Mouse (Mus musculus) CH12F3 (cell line): ENCODE data around the gene Kif6.

ENCODE experiments used
- in situ Hi-C: fragments of 300-500 bp; cut with MboI; formaldehyde crosslinking; loops from 2 replicates; pipeline ENCODE4 v1.14.3; 2020; ENCODE audit warnings: low sequenced_read_pairs

Gene Kif6

DNA sequence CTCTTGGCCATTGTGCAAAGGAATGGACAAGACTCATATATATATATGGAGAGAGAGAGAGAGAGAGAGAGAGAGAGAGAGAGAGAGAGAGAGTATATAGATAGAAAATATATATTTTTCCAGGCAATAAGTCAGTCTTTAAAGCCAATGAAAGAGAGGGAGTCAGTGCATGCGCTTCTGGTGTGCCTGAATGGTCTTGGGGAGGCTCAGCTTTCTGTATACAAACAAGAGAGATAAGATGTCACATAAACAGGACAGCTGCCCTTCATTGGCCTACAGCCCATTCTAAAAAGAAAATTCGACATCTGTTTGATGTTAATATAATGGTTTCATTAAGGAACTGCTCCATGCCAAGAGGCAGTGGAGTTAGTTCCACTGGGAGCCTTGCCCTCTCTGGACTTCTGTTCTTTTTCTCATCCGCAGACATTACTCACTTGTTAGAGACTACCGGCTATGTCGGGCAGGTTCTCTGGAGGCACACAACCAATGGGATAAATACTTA, 219.2 kb downstream of the Kif6 start:
- in situ Hi-C loops, result no loop called here

DNA sequence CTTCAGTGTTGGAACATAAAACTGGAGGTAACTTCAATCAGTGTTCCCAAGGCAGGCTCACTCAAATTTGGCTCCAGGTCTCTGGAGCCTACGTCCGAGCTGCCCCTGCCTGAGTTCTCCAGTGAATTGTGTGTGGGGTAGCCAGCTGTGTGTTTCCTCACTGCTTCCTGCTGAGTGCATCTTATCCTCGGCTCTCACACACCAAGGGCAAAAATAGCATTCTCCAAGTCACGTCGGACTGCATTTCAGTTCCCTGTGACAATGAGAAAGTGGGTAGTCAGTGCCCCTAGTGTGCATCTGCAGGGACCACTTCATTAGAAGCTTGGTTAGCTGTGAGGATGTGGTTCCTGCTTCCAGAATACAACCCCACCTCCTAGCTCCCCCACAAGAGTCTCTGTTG, 222.5 kb downstream of the Kif6 start:
- in situ Hi-C loops, result no loop called here

GRCm38 (mm10) chr17:49839243-49839642, 224.3 kb downstream of the Kif6 start:
- in situ Hi-C loops, result no loop called here

DNA sequence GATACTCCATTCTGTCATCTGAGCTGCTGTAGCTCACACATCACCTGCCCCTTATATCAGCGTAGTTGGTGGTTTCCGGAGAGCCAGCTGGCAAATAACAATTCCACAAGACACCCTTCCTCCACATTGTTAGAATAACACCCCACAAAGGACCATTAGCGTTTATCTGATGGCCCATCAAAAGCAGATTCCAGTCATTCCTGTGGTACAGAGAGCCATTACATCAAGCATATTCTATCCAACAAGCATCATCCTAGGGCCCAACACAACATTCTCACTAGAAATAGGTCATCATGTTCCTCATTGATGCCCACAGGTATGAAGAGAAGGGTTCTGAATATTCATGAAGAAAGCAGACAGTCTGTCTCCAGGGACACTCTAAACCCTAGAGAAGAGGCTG, 236.3 kb downstream of the Kif6 start:
- in situ Hi-C loops, result no loop called here

DNA sequence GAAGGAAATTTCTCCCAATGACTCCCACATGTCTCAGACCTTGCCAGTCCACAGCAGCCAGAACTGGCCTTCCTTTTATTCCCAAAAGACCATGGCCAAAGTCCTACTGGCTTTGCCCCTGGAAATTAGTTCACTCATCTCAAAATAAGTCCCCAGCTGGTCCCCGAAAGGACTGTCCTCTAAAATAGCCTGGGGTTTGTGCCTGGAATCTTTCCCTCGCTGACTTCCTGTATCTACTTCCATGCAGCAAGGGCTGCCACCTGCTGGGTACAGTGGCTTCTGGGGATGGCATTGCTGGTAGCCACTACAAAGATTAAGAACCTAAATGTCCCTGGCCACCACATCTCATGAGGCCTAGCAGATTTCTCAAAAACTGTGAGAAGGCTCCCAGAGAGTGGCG, 237.2 kb downstream of the Kif6 start:
- in situ Hi-C loops, result no loop called here

- in situ Hi-C loops, result no loop called here
Observed at GRCm38 (mm10) chr17:49855785-49856184, 240.8 kb downstream of the Kif6 start.

GRCm38 (mm10) chr17:49860057-49860816, 245.3 kb downstream of the Kif6 start:
- in situ Hi-C loops, result no loop called here

- in situ Hi-C loops, result no loop called here
Observed at GRCm38 (mm10) chr17:49863597-49863996, 248.7 kb downstream of the Kif6 start.

GRCm38 (mm10) chr17:49865604-49866003, 250.7 kb downstream of the Kif6 start:
- in situ Hi-C loops, result no loop called here

- in situ Hi-C loops, result no loop called here
Observed at GRCm38 (mm10) chr17:49866653-49867215, 251.8 kb downstream of the Kif6 start.

DNA sequence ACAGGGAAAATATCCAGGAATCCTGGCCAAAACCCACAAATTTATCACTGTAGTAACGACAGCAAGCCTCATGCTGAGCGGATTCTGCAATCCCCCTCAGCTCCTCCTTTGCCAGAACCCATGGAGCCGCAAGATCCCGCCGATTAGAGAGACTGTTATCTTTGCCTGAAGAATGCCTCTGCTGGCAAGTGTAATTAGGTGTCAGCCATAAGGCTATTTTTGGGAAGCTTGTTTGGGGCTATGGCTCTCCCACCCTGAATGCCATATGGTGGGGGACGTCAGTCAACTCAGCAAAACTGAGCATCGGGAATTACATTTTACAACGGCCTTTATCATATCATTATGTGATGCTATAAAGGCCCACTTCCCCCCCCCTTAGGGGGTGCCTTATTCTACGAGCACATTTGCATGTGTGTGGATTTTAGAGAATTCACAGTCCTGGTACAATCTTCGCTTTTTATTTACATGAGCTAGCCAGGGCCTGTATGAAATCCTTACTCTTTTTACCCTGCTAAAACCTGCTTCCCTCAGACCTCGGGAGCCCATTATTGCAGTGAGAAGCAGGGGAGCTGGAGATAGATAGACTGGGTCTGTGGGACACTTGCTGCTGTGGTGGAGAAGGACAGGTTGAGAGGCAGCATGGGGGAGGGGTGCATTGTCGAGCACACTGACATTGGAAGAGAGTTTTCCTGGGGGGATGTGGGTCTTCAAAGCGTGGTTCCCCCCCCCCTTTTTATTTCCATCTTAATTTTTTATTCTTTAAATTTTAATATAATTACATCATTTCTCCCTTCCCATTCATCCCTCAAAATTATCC, 252.6 kb downstream of the Kif6 start:
- in situ Hi-C loops, result no loop called here

GRCm38 (mm10) chr17:49869246-49869645, 254.3 kb downstream of the Kif6 start:
- in situ Hi-C loops, result no loop called here

- in situ Hi-C loops, result no loop called here
Observed at GRCm38 (mm10) chr17:49872305-49872704, 257.4 kb downstream of the Kif6 start.

DNA sequence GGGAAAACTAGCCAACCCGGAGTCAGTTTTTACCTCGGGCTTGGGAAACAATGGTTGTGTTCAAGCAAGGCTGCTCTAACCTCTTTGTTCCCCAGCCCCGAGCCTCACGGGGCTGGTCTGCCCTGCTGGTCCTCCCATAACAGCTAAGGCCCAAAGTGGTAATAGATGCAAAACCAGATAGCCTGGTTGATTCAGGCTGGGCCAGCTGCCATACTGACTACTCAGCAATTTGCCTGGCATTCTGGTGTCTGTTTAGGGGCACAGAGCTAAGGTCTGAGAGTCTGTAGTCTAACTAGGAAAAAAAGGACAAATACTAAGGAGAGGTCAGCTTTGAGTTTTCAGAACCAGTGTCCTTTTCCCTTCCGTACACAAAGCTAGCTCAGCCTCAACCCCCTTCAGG, 259.8 kb downstream of the Kif6 start:
- in situ Hi-C loops, result loop anchor here (25.0 kb wide), 1 partner anchor 387 kb away; no protein-coding TSS in a partner anchor

DNA sequence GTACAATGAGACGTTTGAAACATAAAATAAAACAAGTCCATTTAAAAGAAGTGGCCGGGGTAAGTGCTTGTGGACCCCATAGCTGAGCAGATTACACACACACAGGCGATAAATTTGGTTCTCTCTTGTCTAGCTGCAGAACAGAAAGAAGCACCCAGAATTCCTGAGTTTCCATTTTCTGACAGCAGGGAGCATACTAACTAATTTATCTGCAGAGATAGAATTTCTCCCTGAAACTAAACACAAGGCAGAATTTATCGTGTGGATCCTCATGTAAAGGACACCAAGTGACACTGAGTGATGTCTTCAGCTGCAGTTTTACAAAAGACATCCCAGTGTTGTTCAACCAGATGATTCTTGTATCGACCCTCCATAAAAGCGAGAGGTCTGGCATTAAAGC, 260.5 kb downstream of the Kif6 start:
- in situ Hi-C loops, result loop anchor here (25.0 kb wide), 1 partner anchor 388 kb away; no protein-coding TSS in a partner anchor

DNA sequence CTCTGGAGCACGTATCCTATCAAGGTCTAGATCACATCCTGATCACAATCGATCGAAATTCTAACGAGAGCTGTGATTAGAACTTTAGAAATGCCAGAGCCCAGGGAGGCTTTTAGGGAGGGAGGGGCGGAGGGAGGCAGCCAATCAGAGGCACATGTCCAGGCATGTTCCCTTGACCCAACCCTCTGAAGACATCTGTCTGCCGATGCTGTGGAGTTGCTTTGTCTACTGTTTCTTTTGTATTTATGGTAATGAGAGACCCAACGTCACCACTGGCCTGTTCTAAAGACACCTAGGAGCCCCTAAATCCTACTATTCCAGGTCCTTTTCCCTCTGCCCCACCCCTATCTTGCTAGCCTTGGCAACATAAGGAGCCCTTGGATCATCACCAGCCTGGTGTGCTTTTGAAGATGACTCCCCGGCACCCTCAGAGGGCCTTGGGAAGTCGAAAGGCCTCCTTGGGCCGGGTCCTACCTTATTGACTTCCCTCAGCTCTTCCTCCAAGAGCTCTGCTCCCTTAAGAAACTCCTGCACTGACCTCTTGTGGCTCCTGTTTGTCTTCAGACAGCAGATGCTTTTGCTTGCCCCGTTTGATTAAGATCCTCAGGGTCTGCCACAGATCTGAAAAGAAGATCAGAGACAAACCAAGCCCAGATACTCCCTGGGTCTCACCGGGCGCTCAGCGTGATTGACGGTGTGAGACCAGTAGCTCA, 261.2 kb downstream of the Kif6 start:
- in situ Hi-C loops, result loop anchor here (25.0 kb wide), 1 partner anchor 389 kb away; no protein-coding TSS in a partner anchor

GRCm38 (mm10) chr17:49880919-49881744, 266.2 kb downstream of the Kif6 start:
- in situ Hi-C loops, result loop anchor here (25.0 kb wide), 1 partner anchor 394 kb away; no protein-coding TSS in a partner anchor

GRCm38 (mm10) chr17:49881796-49882195, 266.9 kb downstream of the Kif6 start:
- in situ Hi-C loops, result loop anchor here (25.0 kb wide), 1 partner anchor 394 kb away; no protein-coding TSS in a partner anchor

DNA sequence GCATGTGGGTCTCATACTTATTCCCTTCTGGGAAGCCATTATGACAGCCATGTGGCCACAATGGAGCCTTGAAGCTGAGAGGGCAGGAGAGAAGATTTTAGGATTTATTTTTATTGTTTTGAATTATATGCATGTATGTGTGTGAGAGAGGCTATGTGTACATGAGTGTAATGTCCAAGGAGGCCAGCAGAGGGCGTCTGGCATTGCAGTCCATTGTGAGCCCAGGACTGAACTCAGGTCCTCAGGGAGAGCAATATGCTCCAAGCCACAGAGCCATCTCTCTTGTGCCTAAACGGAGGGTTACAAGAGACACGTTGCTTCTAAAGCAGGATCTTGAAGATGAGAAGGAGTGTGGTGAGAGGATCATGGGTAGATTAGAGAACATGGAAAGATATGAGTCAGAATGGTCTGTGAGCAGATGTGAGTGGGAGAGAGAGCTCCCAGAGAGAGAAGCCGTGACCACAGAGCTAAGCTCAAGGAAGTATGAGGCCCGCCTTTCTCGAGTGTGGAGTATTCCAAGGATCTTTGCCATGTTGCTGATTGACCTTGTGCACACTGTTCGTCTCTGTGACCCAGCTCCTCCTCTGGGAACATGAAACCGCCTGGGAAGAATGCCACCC, 268.3 kb downstream of the Kif6 start:
- in situ Hi-C loops, result loop anchor here (25.0 kb wide), 1 partner anchor 396 kb away; no protein-coding TSS in a partner anchor
